Mouse (Mus musculus) liver, embryonic 14.5 days (tissue): ENCODE measurements around the gene Adcy3. TPM values are rescaled to one million over a fixed set of nuclear protein-coding genes. Genes with fewer than 3 reads are reported as not detected.

Experiments
- ATAC-seq: fragments of 200-750 bp; cut with Nextera tagmentation; 2 replicates; pipeline ENCODE4 v1.8.0; 2017; ENCODE audit warnings: moderate number of reproducible peaks, mild to moderate bottlenecking, moderate library complexity; ENCODE audit not compliant: insufficient read depth
- DNase-seq, 3 experiments: peaks; one replicate each; pipeline ENCODE4 v3.0.0-alpha.2; 2012 to 2013; ENCODE audit warnings: low read depth in 3 of 3, low spot score in 3 of 3
- H3K27ac ChIP-seq: fragments of 300-500 bp; sonication (generic); 2 replicates; pipeline ENCODE4 v1.5.1; 2014; ENCODE audit warnings: moderate library complexity, mild to moderate bottlenecking, control low read depth, inconsistent platforms
- H3K27me3 ChIP-seq: fragments of 300-500 bp; sonication (generic); 2 replicates; pipeline ENCODE4 v1.6.1; 2014; ENCODE audit warnings: mild to moderate bottlenecking, low read length, moderate library complexity; ENCODE audit not compliant: control insufficient read depth, insufficient read depth
- H3K36me3 ChIP-seq: fragments of 300-500 bp; sonication (generic); replicated peaks from 2 replicates; pipeline ENCODE4 v1.6.1; 2014; ENCODE audit warnings: low read depth; ENCODE audit not compliant: control insufficient read depth, insufficient read depth
- H3K4me1 ChIP-seq, 2 experiments: fragments of 200-500 bp in 1 of 2; fragments of 300-500 bp in 1 of 2; sonication (generic) in 1 of 2; replicated peaks; 2 replicates each; pipeline ENCODE4 v1.6.1; 2012 to 2014; ENCODE audit warnings: antibody characterized with exemption in 1 of 2, inconsistent platforms in 1 of 2, low read length in 1 of 2; ENCODE audit not compliant: control insufficient read depth in 2 of 2, insufficient read depth in 2 of 2
- H3K4me2 ChIP-seq: fragments of 300-500 bp; sonication (generic); 2 replicates; pipeline ENCODE4 v1.6.1; 2014; ENCODE audit warnings: low read depth, mild to moderate bottlenecking, control low read depth, moderate library complexity
- H3K4me3 ChIP-seq, 2 experiments: fragments of 200-500 bp in 1 of 2; fragments of 300-500 bp in 1 of 2; sonication (generic) in 1 of 2; 2 replicates each; pipeline ENCODE4 v1.5.1; 2012 to 2014; ENCODE audit warnings: low read depth in 2 of 2, low read length in 2 of 2, mild to moderate bottlenecking in 2 of 2, control low read depth in 1 of 2, inconsistent platforms in 1 of 2, moderate library complexity in 1 of 2; ENCODE audit not compliant: insufficient read depth in 1 of 2
- H3K9ac ChIP-seq: fragments of 300-500 bp; sonication (generic); replicated peaks from 2 replicates; pipeline ENCODE4 v1.6.1; 2014; ENCODE audit warnings: mild to moderate bottlenecking, control low read depth, moderate library complexity
- H3K9me3 ChIP-seq: fragments of 300-500 bp; sonication (generic); 2 replicates; pipeline ENCODE4 v1.6.1; 2016; ENCODE audit warnings: low read length, mixed read lengths; ENCODE audit not compliant: control insufficient read depth
- CTCF ChIP-seq: IDR thresholded peaks from 2 replicates; pipeline ENCODE4 v1.5.1; 2016; ENCODE audit warnings: antibody characterized with exemption, low read depth, control low read depth
- EP300 ChIP-seq: IDR thresholded peaks from 2 replicates; pipeline ENCODE4 v1.6.1; 2016; ENCODE audit warnings: antibody characterized with exemption, low read depth
- WGBS: fragments of 180-500 bp; shearing (Covaris S2); extraction: QIAGEN DNeasy Blood & Tissue Kit; methylation state at CpG from one replicate; pipeline ENCODE4 v1.1.7; 2014; ENCODE audit not compliant: insufficient replicate concordance; 5-methylcytosine and 5-hydroxymethylcytosine counted together
- polyA plus RNA-seq, 2 experiments: library from polyadenylated mRNA; depleted of rRNA in 1 of 2; stranded (reverse) in 1 of 2; unstranded in 1 of 2; fragments of >200 nt; fragmentation: Nextera tagmentation in 1 of 2; extraction: Ambion mirVana in 1 of 2; gene quantifications; 2 replicates each; pipeline versions ENCODE4 v1.2.1 to v1.2.3; 2012 to 2014

The Adcy3 gene
- polyA plus RNA-seq, 2 experiments, result 0.18 to 0.42 TPM

GRCm38 (mm10) chr12:4209196-4209595 is 76.3 kb downstream of the Adcy3 start:
- no peak for ATAC-seq
- Histone ChIP-seq H3K27me3 (no peaks in the 10 kb centered on the region), H3K4me1 (no peaks in the 10 kb centered on the region), H3K36me3 (peaks cover 2% of the 10 kb centered on the region; the same call in 1 of the 2 replicates), H3K9me3 (no peaks in the 10 kb centered on the region), H3K4me2 (no peak overlapping the region), H3K27ac (no peak overlapping the region), H3K9ac (no peak overlapping the region), H3K4me3 (no peak overlapping the region)
- DNase-seq, result no peak
- TF ChIP-seq EP300 (no peak), CTCF (no peak)
- 85% methylated on average over 9 of the region's 9 CpGs for WGBS

DNA sequence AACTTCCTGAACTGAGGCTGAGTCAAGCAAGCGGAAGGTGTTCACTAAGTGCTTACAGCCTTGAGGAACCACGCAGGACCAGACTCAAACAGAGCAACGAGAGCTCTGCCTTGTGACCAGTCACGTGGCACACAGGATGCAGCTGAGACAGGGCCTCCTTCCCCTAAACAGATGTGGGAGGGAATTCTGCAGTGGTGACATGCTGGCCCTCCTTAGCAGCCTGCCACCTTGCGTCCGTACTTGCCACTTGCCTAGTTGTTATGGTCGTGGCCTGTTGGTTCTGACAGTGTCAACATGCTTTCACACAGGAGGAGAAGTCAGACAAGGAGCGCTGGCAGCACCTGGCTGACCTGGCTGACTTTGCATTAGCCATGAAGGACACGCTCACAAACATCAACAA is 78.3 kb downstream of the Adcy3 start:
- WGBS, result 60% methylated on average over 9 of the region's 9 CpGs
- no peaks in the 10 kb centered on the region for H3K4me1 ChIP-seq
- DNase-seq (no peak), ATAC-seq (0 out of 2 replicates have a peak, but pooled peaks have one; percentile 26)
- no peak overlapping the region for H3K27ac ChIP-seq
- peaks cover 6% of the 10 kb centered on the region; the same call in 1 of the 2 replicates for H3K36me3 ChIP-seq
- no peaks in the 10 kb centered on the region for H3K9me3 ChIP-seq
- no peak overlapping the region for H3K4me2 ChIP-seq
- no peak overlapping the region for H3K4me3 ChIP-seq
- TF ChIP-seq CTCF, result no peak; the same call in 1 of the 2 replicates
- no peak for TF ChIP-seq EP300
- H3K27me3 ChIP-seq, result no peaks in the 10 kb centered on the region
- no peak overlapping the region for H3K9ac ChIP-seq

DNA sequence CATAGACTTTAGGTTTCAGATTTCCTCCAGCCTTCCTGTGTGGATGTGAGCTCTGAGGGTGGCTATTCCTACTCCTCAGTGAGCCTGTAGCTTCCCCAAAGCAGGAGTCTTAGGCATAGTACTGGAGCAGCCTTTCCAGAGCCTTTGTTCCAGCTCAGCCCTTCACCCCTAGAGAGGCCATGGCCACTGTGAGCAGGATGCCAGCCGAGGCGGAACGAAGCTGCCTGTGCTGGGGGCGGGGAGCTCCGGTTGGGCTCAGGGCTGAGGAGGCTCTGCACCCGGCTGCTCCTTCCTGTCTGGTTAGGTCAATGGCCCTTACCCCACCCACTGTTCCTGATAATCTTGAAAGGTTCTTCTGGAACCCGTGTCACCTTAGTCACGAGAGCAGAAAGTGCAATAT is 80.0 kb downstream of the Adcy3 start:
- DNase-seq (no peak), ATAC-seq (no peak)
- Histone ChIP-seq H3K27me3 (no peaks in the 10 kb centered on the region), H3K36me3 (peaks cover 10% of the 10 kb centered on the region; the same call in 1 of the 2 replicates), H3K4me3 (no peak overlapping the region), H3K9me3 (no peaks in the 10 kb centered on the region), H3K4me2 (no peak overlapping the region), H3K27ac (no peak overlapping the region), H3K9ac (no peak overlapping the region), H3K4me1 (no peaks in the 10 kb centered on the region)
- WGBS, result 64% methylated on average over 8 of the region's 8 CpGs
- no peak for TF ChIP-seq CTCF
- TF ChIP-seq EP300, result no peak

- Histone ChIP-seq H3K36me3 (peaks cover 24% of the 10 kb centered on the region), H3K4me2 (no peak overlapping the region), H3K4me1 (peaks cover 8 to 11% of the 10 kb centered on the region in 2 experiments; a peak in 3 of 4 replicates), H3K4me3 (no peak overlapping the region), H3K27ac (no peak overlapping the region), H3K9ac (no peak overlapping the region), H3K27me3 (no peaks in the 10 kb centered on the region), H3K9me3 (no peaks in the 10 kb centered on the region)
- no peak for ATAC-seq
- TF ChIP-seq EP300 (no peak), CTCF (no peak)
- 84% methylated on average over 7 of the region's 7 CpGs for WGBS
- no peak for DNase-seq
Measured at GRCm38 (mm10) chr12:4230156-4230555, 97.3 kb downstream of the Adcy3 start.

DNA sequence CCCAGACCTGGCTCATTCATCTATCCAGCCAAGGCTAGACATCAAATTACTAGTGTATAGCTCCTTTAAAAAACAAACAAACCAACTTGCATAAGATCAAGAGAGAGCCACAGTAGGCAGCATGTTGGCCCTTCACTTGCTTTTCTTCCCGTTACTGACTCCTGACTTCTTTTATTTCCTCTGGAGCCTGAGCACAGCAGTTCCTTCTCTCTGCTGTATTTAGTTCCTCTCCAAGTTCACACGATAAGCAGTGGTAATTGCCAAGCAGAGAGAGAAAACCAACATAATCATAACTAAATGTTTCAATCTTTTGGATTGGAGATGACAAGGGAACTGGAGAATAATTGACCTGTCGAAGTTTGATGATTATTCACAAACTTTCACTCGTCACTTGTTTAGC is 99.9 kb downstream of the Adcy3 start:
- H3K4me2 ChIP-seq, result peak overlapping the region; percentile 83
- no peak overlapping the region for H3K27ac ChIP-seq
- DNase-seq (no peak), ATAC-seq (no peak)
- peaks cover 18% of the 10 kb centered on the region for H3K36me3 ChIP-seq
- TF ChIP-seq EP300 (no peak), CTCF (no peak)
- WGBS, result 14% methylated on average over 4 of the region's 4 CpGs
- peak overlapping the region; percentile 92 to 96 for H3K4me3 ChIP-seq
- no peaks in the 10 kb centered on the region for H3K9me3 ChIP-seq
- no peaks in the 10 kb centered on the region for H3K27me3 ChIP-seq
- peaks cover 8 to 11% of the 10 kb centered on the region in 2 experiments; a peak in 3 of 4 replicates for H3K4me1 ChIP-seq
- H3K9ac ChIP-seq, result peak overlapping the region; percentile 87
